8 mouse cellular contexts compared by ENCODE assay signal in genomic region chr1:69759544-69759943, GRCm38 (mm10).
DNase-seq lines count a peak whose midpoint lies in the region; ATAC-seq lines count a peak whose summit lies in the region.

No protein-coding gene starts in this region.

- H3K36me3 ChIP-seq in midbrain, embryonic 13.5 days = no peaks in the 10 kb centered on the region

- no peaks in the 10 kb centered on the region for H3K4me1 ChIP-seq in midbrain, embryonic 13.5 days (replicated peaks)

- no peak overlapping the region for H3K27ac ChIP-seq in midbrain, embryonic 13.5 days

- H3K4me3 ChIP-seq in midbrain, embryonic 13.5 days (replicated peaks) = no peak overlapping the region

- H3K9ac ChIP-seq in midbrain, embryonic 13.5 days (replicated peaks) = no peak overlapping the region

- H3K27me3 ChIP-seq in midbrain, embryonic 13.5 days = no peaks in the 10 kb centered on the region

- WGBS in midbrain, embryonic 13.5 days = 72% methylated on average over 13 of the region's 13 CpGs

- no peak overlapping the region for H3K4me2 ChIP-seq in midbrain, embryonic 13.5 days (replicated peaks)

- no peaks in the 10 kb centered on the region for H3K9me3 ChIP-seq in midbrain, embryonic 13.5 days

- DNase-seq in cerebellum, postnatal 10 days = peak; percentile 20 to 38
- DNase-seq in cerebellum, adult 11-12 months = no peak
- peak; percentile 4 for DNase-seq in lung, postnatal 10 days
- no peak for DNase-seq in lung, postnatal 36 days
- DNase-seq in left cerebral cortex, postnatal 4 days = peak; percentile 12
- peak; percentile 59 for DNase-seq in thymus, postnatal 0 days (ENCODE audit: low spot score)
- DNase-seq in heart, postnatal 36 days = no peak

- intact Hi-C loops in left cerebral cortex, postnatal 4 days (cut with DNase I) = no loop called here
- intact Hi-C loops in heart, postnatal 36 days (cut with DNase I) = no loop called here

- no peak for ATAC-seq in midbrain, embryonic 13.5 days

Comparison
In these comparisons a context has a peak if more than half of its experiments do, and no peak if none do; other contexts are left out.
1. DNase-seq: peak in cerebellum, postnatal 10 days (2 of 2), lung, postnatal 10 days (single experiment), left cerebral cortex, postnatal 4 days (single experiment) and thymus, postnatal 0 days (single experiment); none in cerebellum, adult 11-12 months (single experiment), lung, postnatal 36 days (single experiment) and heart, postnatal 36 days (0 of 2).